20 mouse cellular contexts compared by ENCODE assay signal in genomic region chr11:64643171-64643570, GRCm38 (mm10).
"Had no signal": no experiment of that assay in that cellular context is flagged by ENCODE, and none has a peak within 500 bp of the region (broad histone marks: within the 10 kb centered on the region; RNA-seq: fewer than 3 reads in every experiment).

No protein-coding gene starts in this region.

- DNase-seq: kidney, adult 9 months; kidney, postnatal 14 days; kidney, postnatal 4 days; layer of hippocampus, adult 9-11 months; liver, postnatal 0 days; lung, embryonic 14.5 days; retina, postnatal 1 day; right cerebral cortex, postnatal 25 days; thymus, adult 18-20 months; thymus, postnatal 36 days had no signal

- H3K9ac ChIP-seq: limb, embryonic 12.5 days; limb, embryonic 15.5 days; liver, embryonic 14.5 days; liver, postnatal 0 days; lung, embryonic 14.5 days; midbrain, embryonic 13.5 days; neural tube, embryonic 13.5 days had no signal

- H3K4me1 ChIP-seq: neural tube, embryonic 13.5 days had no signal

- H3K27ac ChIP-seq: limb, embryonic 12.5 days; limb, embryonic 15.5 days; liver, embryonic 14.5 days; macrophage; midbrain, embryonic 13.5 days; neural tube, embryonic 13.5 days had no signal

- H3K4me3 ChIP-seq: limb, embryonic 12.5 days; limb, embryonic 15.5 days; midbrain, embryonic 13.5 days; myocyte; neural tube, embryonic 13.5 days had no signal

- H3K4me2 ChIP-seq: limb, embryonic 12.5 days; limb, embryonic 15.5 days; liver, embryonic 11.5 days; lung, embryonic 14.5 days; midbrain, embryonic 13.5 days; neural tube, embryonic 13.5 days had no signal

- H3K9me3 ChIP-seq: limb, embryonic 12.5 days; limb, embryonic 15.5 days; midbrain, embryonic 13.5 days; neural tube, embryonic 13.5 days had no signal

- ATAC-seq: liver, postnatal 0 days; lung, postnatal 0 days; midbrain, embryonic 13.5 days; midbrain, embryonic 16.5 days had no signal

- H3K36me3 ChIP-seq: limb, embryonic 12.5 days; limb, embryonic 15.5 days; midbrain, embryonic 13.5 days; neural tube, embryonic 13.5 days had no signal

- H3K27me3 ChIP-seq: limb, embryonic 15.5 days; midbrain, embryonic 13.5 days; neural tube, embryonic 13.5 days had no signal
